Mouse (Mus musculus): ENCODE measurements around the gene Josd2. TPM values are rescaled to one million over a fixed set of nuclear protein-coding genes. Genes with fewer than 3 reads are reported as not detected.
A peak's percentile ranks its signal among the peaks of the same experiment; 100 is the strongest.

Josd2 gene
- polyA plus RNA-seq, 1 experiment from 2014 or later: 78.9 TPM

- ATAC-seq (replicated peaks; ENCODE audit: low FRiP score): no peak
- 85% methylated on average over 16 of the region's 16 CpGs for WGBS
- H3K27ac ChIP-seq: no peak overlapping the region
- 0 out of 2 replicates have a peak, but pooled peaks cover 4% of the 10 kb centered on the region for H3K36me3 ChIP-seq
- peaks cover 35% of the 10 kb centered on the region for H3K27me3 ChIP-seq
- H3K9me3 ChIP-seq (replicated peaks): no peaks in the 10 kb centered on the region
- peaks cover 34% of the 10 kb centered on the region for H3K4me1 ChIP-seq
- no peak overlapping the region for H3K9ac ChIP-seq
- H3K4me2 ChIP-seq: peak overlapping the region; percentile 62
- H3K4me3 ChIP-seq (replicated peaks): peak overlapping the region; percentile 63
Observed at GRCm38 (mm10) chr7:44466888-44467311, 880 bp upstream of the Josd2 start.

DNA sequence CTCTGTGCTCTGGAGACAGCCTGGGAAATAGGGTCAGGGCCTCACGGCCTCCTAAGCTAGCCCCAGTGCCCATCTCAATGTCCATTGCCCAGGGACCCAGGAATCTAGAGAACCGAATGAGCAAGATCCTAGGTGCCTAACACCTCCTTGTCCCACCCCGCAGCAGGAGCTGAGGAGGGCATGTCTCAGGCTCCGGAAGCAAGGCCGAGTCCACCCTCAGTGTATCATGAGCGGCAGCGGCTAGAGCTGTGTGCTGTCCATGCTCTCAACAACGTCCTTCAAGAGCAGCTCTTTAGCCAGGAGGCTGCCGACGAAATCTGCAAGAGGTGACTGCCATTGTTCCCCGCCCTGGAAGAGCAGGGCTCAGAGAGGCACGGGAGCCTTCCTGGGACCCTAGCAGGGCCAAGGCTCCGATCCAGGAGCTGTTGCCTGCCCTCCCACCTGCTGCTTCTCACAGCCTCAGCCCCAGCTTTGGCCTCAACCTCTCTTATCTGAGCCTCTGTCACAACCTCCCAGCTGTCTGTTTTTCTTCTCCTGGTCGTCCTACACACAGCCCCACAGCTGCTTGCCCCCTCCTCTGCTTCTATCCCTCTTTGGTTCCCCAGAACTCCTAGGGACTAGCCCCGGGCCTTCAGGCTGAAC, 985 bp downstream of the Josd2 start:
- 0 out of 2 replicates have a peak, but pooled peaks cover 4% of the 10 kb centered on the region for H3K36me3 ChIP-seq
- peak overlapping the region; percentile 53 for H3K9ac ChIP-seq
- H3K4me1 ChIP-seq: peaks cover 29% of the 10 kb centered on the region
- peak overlapping the region; percentile 63 for H3K4me3 ChIP-seq (replicated peaks)
- no peaks in the 10 kb centered on the region for H3K9me3 ChIP-seq (replicated peaks)
- H3K4me2 ChIP-seq: peak overlapping the region; percentile 62
- ATAC-seq (replicated peaks; ENCODE audit: low FRiP score): no peak
- 76% methylated on average over 15 of the region's 15 CpGs for WGBS
- H3K27me3 ChIP-seq: peaks cover 26% of the 10 kb centered on the region
- no peak overlapping the region for H3K27ac ChIP-seq

GRCm38 (mm10) chr7:44469677-44470675, 2.2 kb downstream of the Josd2 start:
- 0 out of 2 replicates have a peak, but pooled peaks cover 4% of the 10 kb centered on the region for H3K36me3 ChIP-seq
- H3K4me1 ChIP-seq: peaks cover 34% of the 10 kb centered on the region
- WGBS: 87% methylated on average over 16 of the region's 16 CpGs
- H3K9me3 ChIP-seq (replicated peaks): no peaks in the 10 kb centered on the region
- H3K4me3 ChIP-seq (replicated peaks): no peak overlapping the region
- no peak for ATAC-seq (replicated peaks; ENCODE audit: low FRiP score)
- peaks cover 25% of the 10 kb centered on the region for H3K27me3 ChIP-seq
- no peak overlapping the region for H3K9ac ChIP-seq
- H3K4me2 ChIP-seq: no peak overlapping the region
- no peak overlapping the region for H3K27ac ChIP-seq

DNA sequence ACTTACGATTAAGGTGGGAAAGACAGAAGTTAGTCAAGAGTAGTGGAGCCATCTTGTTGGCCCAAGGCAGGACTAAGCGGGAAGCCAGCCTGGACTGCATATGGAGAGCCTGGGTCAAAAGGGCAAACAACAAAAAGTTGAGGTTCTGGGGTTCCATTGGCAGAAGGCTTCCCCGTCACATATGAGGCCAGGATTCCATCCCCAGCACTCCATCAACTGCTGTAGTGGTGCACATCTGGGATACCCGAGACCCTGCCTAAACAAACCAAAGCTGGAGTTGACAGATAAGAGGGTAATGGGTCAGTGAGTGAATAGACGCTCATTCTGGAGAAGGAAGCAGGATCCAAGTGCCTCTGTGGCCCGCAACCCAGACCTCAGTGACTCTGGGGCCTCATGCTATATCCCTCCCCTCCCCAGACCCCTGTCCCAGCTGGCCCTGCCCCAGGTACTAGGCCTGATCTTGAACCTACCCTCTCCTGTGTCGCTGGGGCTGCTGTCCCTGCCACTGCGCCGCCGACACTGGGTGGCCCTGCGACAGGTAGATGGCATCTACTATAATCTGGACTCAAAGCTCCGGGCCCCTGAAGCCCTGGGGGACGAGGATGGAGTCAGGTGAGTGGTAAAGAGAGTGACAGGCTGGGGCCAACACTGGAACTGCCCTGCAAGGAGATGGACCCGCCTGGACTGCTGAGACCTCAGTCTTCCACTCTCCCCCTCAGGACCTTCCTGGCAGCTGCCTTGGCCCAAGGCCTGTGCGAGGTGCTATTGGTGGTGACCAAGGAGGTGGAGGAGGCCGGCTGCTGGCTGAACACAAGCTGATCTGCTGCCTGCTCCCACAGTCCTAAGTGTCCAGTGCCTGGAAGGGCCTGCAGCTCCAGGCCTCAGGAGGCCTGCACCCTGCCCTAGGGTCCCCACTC, 3.2 kb downstream of the Josd2 start:
- ATAC-seq (replicated peaks; ENCODE audit: low FRiP score): no peak
- H3K9ac ChIP-seq: no peak overlapping the region
- 0 out of 2 replicates have a peak, but pooled peaks cover 4% of the 10 kb centered on the region for H3K36me3 ChIP-seq
- no peaks in the 10 kb centered on the region for H3K9me3 ChIP-seq (replicated peaks)
- WGBS: 81% methylated on average over 16 of the region's 16 CpGs
- no peak overlapping the region for H3K4me2 ChIP-seq
- no peak overlapping the region for H3K27ac ChIP-seq
- no peak overlapping the region for H3K4me3 ChIP-seq (replicated peaks)
- peaks cover 34% of the 10 kb centered on the region for H3K4me1 ChIP-seq
- peaks cover 30% of the 10 kb centered on the region for H3K27me3 ChIP-seq

- H3K9me3 ChIP-seq (replicated peaks): no peaks in the 10 kb centered on the region
- H3K36me3 ChIP-seq: 0 out of 2 replicates have a peak, but pooled peaks cover 4% of the 10 kb centered on the region
- ATAC-seq (replicated peaks; ENCODE audit: low FRiP score): no peak
- peaks cover 32% of the 10 kb centered on the region for H3K4me1 ChIP-seq
- no peak overlapping the region for H3K27ac ChIP-seq
- H3K4me3 ChIP-seq (replicated peaks): no peak overlapping the region
- H3K27me3 ChIP-seq: peaks cover 40% of the 10 kb centered on the region
- 39% methylated on average over 6 of the region's 6 CpGs for WGBS
- no peak overlapping the region for H3K4me2 ChIP-seq
- H3K9ac ChIP-seq: no peak overlapping the region
Observed at GRCm38 (mm10) chr7:44471880-44472557, 4.2 kb downstream of the Josd2 start.

- Histone ChIP-seq H3K36me3 (0 out of 2 replicates have a peak, but pooled peaks cover 4% of the 10 kb centered on the region), H3K27me3 (peaks cover 44% of the 10 kb centered on the region), H3K4me3 (replicated peaks) (no peak overlapping the region), H3K27ac (no peak overlapping the region), H3K9ac (no peak overlapping the region), H3K9me3 (replicated peaks) (no peaks in the 10 kb centered on the region), H3K4me2 (no peak overlapping the region), H3K4me1 (peaks cover 27% of the 10 kb centered on the region)
- WGBS: 18% methylated on average over 1 of the region's 1 CpGs
- ATAC-seq (replicated peaks; ENCODE audit: low FRiP score): no peak
Observed at GRCm38 (mm10) chr7:44472558-44472885, 4.7 kb downstream of the Josd2 start.

DNA sequence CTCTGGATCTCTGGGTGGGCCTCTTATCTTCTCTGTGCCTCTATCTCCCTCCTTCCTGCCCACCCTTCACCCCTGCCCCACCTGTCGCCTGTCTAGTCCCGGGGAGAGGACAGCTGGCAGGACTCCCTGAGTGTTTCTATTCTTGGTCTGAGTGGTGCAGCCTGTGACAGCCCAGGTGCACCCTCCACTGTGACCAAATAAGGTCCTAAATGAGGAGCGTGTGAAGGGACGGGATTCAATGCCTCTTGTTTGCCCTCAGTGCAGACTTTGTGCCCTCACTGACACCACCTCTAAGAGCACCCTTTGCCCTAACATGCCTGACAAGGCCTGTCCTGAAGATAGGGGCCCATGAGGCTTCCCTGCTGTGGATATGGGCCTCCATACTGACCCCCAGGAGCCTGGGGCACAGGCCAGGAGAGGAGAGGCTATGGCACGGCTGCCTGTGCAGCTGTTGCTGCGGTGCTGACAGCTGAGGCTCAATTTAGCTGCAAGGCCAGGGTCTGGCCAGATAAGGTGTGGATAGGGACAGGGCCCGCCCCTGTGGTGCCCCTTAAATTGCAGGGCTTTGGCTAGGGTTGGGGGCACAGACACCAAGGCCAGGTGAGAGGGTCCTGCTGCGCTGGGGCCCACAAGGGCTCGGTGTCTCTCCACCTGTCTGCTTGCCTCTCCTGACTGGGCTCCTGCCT, 5.3 kb downstream of the Josd2 start:
- WGBS: 48% methylated on average over 9 of the region's 9 CpGs
- H3K9me3 ChIP-seq (replicated peaks): no peaks in the 10 kb centered on the region
- no peak for ATAC-seq (replicated peaks; ENCODE audit: low FRiP score)

DNA sequence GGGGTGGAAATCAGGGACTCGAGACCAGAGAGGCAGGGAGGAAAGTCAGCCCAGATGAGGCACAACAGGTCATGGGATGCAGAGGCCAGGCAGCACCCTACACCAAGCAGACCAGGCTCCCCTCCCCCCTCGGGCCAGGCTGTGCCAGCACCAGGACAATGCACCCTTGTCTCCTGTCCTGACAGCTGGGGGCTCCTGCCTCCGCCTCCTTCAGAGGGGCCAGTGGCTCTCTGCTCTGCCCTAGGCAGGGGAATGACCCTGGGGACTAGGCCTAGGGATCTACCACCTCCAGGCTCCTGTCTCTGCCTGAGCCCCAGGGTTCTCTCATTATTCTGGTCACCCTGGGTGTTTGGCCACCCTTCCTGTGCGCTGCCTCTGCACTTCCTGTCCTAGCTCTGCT, 6.6 kb downstream of the Josd2 start:
- H3K27me3 ChIP-seq: peaks cover 62% of the 10 kb centered on the region
- H3K9me3 ChIP-seq (replicated peaks): no peaks in the 10 kb centered on the region
- no peak overlapping the region for H3K4me2 ChIP-seq
- no peak overlapping the region for H3K27ac ChIP-seq
- no peak overlapping the region for H3K9ac ChIP-seq
- peak; percentile 27; the same call in 1 of the 2 replicates for ATAC-seq (replicated peaks; ENCODE audit: low FRiP score)
- H3K36me3 ChIP-seq: 0 out of 2 replicates have a peak, but pooled peaks cover 4% of the 10 kb centered on the region
- no peak overlapping the region for H3K4me3 ChIP-seq (replicated peaks)
- 33% methylated on average over 4 of the region's 4 CpGs for WGBS
- H3K4me1 ChIP-seq: peaks cover 16% of the 10 kb centered on the region; the same call in 1 of the 2 replicates

More for the DNA sequence above, 5.3 kb downstream of the Josd2 start:
- Histone ChIP-seq H3K9ac (no peak overlapping the region), H3K4me3 (replicated peaks) (no peak overlapping the region), H3K4me1 (peaks cover 26% of the 10 kb centered on the region), H3K4me2 (no peak overlapping the region), H3K27ac (no peak overlapping the region), H3K27me3 (peaks cover 50% of the 10 kb centered on the region), H3K36me3 (0 out of 2 replicates have a peak, but pooled peaks cover 4% of the 10 kb centered on the region)

DNA sequence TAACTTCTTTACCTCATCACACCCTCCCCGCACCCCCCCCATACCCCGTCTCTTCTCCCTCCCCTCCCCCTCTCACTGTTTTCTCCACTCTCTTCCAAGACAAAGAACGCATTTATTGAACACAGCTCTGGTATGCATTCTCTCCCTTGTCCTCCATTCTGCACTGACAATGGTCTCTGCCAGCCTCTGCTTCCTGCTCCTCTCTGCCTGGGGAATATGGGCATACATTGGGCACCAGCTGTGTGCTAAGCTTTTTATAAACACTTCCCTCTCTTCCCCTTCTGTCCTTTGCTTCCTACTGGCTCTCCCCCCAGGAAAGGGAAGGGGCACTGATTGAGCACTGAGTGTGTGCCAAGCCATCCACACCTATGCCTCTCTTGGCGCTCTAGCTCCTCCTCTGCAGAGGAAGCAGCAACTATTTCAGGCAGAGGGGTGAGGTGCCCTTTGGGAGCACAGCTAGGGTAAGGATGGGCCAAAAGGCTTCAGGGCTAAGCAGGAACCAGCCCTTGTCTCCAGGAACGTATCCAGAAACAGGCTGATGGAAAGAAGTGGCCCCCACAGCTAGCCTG, 7.3 kb downstream of the Josd2 start:
- H3K36me3 ChIP-seq: 0 out of 2 replicates have a peak, but pooled peaks cover 4% of the 10 kb centered on the region
- peaks cover 66% of the 10 kb centered on the region for H3K27me3 ChIP-seq
- H3K4me3 ChIP-seq (replicated peaks): no peak overlapping the region
- no peak overlapping the region for H3K4me2 ChIP-seq
- 31% methylated on average over 5 of the region's 5 CpGs for WGBS
- no peak for ATAC-seq (replicated peaks; ENCODE audit: low FRiP score)
- H3K9me3 ChIP-seq (replicated peaks): no peaks in the 10 kb centered on the region
- no peak overlapping the region for H3K27ac ChIP-seq
- H3K9ac ChIP-seq: no peak overlapping the region
- H3K4me1 ChIP-seq: peaks cover 16% of the 10 kb centered on the region; the same call in 1 of the 2 replicates

GRCm38 (mm10) chr7:44482836-44483435, 15.2 kb downstream of the Josd2 start:
- ATAC-seq (replicated peaks; ENCODE audit: low FRiP score): no peak; the same call in 1 of the 2 replicates
- WGBS: 63% methylated on average over 3 of the region's 3 CpGs
- no peaks in the 10 kb centered on the region for H3K4me1 ChIP-seq
- no peaks in the 10 kb centered on the region for H3K36me3 ChIP-seq
- H3K9ac ChIP-seq: no peak overlapping the region
- no peak overlapping the region for H3K4me2 ChIP-seq
- peaks cover 41% of the 10 kb centered on the region for H3K27me3 ChIP-seq
- no peak overlapping the region for H3K4me3 ChIP-seq (replicated peaks)
- no peaks in the 10 kb centered on the region for H3K9me3 ChIP-seq (replicated peaks)
- H3K27ac ChIP-seq: no peak overlapping the region
